Mouse (Mus musculus) adrenal gland, adult 2 months (tissue): ENCODE measurements at regions not wholly inside any gene's neighbourhood (a gene's known extent, or its start where the extent isn't known, plus 50 kb on each side); places are given as distances from the start of the nearest gene placed in this dataset.

Experiments used
- DNase-seq: peaks from one replicate; pipeline ENCODE4 v3.0.0; 2021

DNA sequence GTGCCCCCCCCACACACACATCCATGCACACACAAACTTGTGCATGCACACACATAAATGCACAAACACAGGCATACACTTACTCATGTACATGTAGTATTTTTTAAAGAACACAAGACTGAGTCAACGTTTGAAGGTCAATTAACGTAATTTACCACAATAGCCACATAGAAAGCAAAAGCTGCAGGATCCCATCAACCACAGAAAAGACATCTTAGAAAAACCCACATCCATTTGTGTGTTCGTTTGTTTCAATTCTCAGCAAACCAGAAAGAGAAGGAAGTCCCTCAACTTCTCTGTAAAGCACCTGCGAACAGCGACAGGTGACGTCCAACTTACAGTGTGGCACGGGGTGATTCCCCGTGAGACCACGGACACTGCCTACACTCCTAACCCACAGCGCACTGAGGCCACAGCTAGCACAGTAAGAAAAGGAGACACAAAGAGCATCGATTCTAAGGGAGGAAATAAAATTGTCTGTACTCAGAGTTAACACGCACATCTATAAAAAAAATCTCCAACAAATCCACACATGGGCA lies 53.8 kb downstream of the Dio3 start:
- DNase-seq: no peak

DNA sequence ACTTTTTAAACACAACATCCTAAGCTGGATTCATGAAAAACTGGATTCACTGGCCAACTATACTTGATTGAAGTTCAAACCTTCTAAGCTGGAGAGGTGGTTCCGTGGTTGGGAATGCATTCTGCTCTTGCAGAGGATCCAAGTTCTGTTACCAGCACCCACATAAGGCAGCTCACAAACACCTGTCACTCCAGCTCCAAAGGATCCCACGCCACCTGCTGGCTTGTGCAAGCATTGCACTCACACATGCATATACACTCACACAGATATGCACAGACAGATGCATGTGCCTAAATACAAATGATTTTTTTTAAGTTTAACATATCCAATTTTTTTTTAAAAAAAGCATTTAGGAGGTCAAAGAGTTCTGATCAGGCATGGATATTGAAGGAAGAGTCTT lies 55.7 kb downstream of the Dio3 start:
- DNase-seq: no peak

DNA sequence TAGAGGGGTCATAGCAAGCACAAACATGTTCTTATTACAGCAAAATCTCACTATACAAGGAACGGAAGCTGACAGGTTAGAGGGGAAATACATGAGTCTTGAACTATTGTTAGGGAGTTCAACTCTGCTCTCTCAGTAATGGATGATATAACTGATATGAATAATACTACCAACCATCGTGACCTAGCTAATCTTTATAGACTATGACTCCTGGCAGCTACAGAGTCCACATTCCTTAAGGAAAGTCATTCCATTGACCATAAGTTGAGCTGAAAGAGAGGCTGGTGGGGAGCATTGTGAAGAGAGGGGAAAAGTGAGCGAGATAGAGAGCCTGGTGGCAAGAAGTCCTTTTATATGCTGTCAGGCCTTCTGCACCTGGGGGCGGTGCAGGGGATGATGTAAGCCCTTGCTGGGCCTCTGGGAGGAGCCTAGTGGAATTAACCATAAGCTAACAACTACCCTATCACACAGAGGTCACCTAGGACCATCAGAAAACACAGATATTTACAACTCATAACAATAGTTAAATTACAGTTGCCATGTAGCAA lies 65.5 kb downstream of the Dio3 start:
- no peak for DNase-seq

DNA sequence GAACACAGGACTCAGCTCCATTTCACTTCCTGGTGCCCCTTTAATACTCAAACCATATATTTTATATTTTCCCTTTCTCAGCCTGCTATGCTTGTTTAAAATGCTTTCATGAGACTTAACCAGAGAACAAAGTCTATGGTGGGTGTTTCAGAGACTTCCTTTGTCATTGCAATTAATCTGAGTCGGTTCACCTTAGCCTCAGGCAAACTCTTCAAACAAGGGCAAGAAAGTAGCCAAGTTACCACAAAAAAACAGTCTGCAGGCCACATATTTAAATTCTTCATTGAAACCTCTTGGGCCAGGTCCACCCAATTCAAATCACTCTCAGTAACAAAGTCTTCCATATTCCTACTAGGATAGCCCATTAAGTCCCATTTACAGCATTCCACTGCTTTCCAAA lies 70.8 kb downstream of the Dio3 start:
- DNase-seq: no peak

DNA sequence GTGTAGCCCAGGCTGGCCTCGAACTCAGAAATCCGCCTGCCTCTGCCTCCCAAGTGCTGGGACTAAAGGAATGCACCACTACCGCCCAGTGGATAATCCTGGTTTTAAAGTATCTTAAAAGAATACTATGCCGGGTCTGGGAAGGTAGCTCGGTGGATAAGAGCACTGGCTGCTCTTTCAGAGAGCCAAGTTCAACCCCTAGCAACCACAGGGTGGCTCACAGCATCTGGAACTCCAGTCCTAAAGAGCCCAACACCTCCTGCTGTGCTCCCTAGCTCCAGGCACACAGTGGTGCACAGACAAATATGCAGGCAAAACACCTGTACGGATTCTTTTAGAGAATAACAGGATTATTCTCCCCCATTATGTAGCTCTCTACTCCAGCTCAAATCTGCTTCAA lies 77.0 kb downstream of the Dio3 start:
- no peak for DNase-seq

DNA sequence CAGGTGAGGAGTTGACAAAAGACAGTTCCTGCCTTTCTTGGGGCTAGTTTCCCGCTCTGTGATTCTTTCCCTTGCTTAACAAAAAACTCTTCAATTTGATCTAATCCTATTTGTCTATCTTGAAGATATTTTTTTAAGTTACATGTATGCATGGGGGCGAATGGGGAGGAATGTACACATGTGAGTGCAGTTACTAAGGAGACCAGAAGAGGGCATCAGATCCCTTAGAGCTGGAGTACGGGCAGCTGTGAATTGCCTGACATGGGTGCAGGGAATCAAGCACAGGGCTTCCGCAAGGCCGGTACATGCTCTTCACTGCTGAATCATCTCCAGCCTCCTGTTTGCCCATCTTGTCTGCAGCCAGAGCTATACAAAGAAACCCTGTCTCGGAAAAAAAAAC lies 79.8 kb upstream of the Ppp2r5c start:
- DNase-seq: no peak

DNA sequence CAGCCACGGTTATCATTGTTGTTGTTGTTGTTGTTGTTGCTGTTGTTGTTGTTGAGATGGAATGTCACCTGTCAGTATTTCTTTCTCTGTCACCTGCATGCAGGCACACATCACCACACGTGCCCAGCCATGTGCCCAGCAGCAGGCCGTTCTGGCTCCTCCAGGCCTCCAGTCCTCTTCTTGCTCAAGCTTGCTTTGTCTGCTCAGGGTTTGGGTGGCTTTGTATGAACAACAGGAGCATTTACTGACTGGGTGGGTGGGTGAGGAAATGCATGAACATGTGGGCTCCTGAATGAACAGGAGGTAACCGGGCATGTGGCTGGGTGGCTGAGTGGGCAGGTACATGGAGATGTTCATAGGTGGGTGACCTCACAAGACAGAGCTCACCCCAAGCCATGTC lies 79.1 kb upstream of the Ppp2r5c start:
- DNase-seq: no peak

DNA sequence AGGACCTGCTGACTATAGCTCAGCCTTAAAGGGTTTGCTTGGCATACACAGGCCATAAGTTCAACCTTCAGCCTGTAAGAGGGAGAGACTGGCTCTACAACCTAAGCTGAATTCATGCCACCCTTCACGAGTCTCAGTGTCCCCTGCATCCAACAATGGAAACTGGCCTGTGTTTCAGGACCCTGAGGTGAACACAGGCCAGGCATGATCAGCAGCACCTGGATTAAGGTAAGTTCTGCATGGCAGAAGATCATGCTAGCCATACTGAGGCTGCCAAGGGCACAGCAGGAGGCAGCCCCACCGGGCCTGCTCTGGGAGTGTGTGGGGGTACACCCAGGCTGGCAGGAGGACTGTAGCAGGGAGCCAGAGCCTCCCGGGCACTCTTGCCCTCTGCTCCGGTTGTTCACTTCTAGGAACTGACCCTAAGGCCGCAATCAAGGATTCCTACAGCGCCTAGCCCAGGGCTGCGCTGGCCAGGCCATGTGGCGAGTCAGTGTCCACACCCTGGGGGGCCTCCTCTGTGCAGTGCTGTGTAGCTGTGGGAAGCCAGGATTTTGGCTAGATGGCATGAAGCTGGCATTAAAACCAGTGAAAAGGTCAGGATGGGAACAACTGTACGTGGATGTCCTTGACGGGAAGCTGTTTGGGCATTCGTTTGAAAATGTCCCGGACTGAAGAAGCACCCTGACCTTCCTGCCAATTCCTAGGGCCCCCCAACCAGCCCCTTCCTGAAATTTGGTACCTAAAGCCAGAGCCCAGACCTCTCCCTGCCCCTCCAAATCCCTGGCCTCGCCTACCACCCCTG lies 74.8 kb upstream of the Ppp2r5c start:
- peak; percentile 33 for DNase-seq

DNA sequence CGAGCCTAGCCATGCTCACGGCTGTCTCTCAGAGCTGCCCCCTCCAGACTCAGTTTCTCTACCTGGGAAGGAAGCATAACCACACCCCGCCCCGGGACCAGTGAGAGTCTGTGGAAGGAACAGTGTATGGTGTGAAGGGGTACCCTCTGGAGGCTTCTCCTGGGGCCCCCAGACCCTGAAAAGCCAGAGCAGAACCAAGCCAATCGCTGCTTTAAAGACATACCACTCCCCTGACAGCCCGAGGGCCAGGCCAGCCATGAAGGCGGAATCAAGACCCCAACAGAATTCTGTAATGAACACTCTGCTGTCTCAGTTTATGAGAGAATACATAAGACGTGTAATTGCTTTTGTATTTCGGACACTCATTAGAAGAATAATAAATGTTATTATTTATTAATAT lies 73.9 kb upstream of the Ppp2r5c start:
- no peak for DNase-seq

DNA sequence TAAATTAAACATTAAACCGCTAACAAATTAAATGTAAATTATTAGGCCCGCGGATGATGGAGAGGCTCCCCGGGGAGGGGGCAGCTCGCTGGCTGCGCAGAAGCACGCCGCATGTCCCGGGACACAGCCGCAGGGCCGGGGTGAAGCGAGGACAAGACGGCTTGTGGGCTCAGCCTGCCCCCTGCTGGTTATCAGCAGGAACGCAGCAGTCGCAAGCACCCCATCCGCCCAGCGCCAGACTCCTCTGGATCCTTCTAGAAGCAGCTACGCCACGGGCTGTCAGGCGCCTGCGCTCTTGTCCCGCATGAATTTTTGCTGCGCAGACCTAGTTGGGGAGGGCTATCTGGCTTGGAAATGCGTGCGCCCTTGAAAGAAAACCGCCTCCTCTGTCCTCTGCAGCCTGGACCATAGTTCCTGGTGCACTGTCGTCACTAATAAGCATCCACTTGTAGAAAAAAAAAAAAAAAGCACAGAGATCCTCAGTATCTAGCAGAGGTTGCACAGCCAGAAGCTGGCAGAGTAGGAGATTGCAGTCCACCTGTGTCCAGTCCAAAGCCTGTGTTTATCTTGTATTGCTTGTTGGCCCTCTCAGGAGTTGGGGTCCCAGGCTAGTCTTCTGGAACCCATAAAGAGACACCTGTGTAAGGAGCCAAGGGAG lies 73.4 kb upstream of the Ppp2r5c start:
- DNase-seq: peak; percentile 93

DNA sequence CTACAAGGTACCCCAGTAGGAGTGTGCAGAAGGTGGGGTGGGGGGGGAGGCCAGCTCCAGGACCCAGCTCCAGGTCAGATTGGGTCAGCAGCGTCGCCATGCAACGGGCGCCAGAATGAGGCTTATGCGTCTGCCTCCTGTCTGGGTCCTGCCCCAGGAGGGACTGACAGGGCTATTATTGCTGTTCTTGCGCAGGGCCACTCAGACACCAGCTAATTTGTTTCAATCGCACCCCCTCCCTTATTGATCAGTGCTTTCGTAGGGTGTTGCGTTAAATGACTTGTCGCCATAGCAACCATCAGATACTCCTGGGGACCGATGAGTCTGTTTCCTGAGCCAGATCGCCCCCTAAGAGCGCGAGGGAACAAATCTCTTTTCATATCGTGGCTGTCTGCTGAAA lies 71.8 kb upstream of the Ppp2r5c start:
- peak; percentile 30 for DNase-seq

DNA sequence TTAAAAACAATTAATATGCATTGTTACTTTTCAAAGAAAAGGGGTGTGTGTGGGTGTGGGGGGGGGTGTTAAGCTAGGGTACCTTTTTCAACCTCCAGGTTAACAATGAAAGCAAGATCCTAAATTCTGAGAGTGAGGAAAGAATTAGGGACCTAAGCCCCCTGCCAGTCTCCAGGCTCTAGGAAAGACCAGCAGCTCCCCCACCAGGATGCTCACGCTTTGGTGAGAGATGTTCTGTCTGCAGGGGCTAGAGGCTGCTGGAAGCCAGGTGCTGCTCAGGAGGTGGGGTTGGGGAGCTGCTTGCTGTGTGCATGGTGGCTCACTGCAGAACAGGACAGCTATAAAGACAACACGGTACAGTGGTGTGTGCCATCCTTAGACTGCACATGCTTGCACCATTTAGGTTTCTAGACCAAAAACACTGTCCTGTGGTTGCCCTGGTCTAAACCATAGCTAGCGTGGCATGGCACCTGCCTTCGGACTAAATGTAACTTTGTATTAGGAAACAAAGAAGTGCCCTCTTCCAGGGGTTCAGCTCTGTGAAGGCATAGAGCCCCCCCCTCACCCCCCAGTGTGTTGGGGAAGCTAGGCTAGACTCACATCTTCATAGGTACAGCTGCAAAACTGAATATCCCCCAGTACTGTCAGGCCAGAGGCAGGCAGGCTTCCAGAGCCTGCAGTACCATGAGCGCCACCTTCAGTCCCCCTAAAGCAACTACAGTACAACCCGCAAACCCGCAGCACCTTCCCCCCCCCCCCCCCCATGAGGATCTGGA lies 70.7 kb upstream of the Ppp2r5c start:
- DNase-seq: no peak

DNA sequence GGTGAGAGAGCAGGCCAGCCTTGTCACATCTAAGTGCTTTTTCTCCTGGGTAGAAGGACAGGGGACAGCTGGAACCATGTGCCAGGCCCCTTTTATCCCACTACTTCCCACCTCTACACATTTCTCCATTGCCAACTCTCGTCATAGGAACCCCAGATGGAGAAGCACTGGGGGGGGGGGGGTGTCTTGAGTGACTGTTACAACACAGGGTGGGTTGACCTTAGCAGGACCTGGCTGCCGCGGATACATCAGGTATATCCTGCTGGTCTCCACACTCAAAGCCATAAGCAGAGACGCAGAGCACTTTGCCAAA lies 70.1 kb upstream of the Ppp2r5c start:
- DNase-seq: no peak

DNA sequence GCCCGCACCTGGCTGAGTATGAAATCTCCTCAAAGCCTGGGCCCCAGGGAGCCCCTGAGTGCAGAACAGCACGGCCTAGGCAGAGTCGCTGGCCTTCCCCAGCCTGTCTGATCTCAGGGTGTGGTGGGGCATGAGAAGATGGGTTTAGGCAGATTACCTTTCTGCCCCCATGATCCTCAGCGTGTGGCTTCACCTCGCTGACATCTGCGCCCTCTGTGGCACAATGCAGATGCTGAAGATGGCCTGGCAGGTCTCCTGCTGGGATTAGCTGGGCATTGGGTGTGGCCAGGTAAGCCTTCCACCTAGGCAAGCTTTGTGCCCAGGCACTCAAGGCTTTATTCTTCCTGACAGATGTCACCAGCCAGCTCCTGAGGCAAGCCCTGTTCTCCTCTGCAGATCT lies 69.6 kb upstream of the Ppp2r5c start:
- DNase-seq: no peak

DNA sequence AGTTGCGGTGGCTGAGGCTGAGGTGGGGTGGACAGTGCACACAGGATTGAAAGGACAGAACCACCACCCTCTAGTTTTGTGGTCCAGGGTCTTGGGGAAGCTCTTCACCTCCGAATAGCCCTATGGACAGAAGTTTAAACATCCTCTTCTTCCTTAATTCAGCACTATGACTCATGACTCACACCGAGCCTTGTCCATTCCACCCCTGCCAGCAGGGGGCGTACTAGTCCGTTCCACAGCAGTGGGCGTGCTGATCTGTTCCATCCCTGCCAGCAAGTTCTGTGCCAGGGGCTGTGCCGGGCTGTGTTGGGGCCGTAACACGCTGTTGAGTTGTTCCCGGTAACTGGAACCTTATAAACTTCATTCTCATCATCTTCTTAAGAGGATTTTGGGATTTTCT lies 69.2 kb upstream of the Ppp2r5c start:
- DNase-seq: peak; percentile 69

DNA sequence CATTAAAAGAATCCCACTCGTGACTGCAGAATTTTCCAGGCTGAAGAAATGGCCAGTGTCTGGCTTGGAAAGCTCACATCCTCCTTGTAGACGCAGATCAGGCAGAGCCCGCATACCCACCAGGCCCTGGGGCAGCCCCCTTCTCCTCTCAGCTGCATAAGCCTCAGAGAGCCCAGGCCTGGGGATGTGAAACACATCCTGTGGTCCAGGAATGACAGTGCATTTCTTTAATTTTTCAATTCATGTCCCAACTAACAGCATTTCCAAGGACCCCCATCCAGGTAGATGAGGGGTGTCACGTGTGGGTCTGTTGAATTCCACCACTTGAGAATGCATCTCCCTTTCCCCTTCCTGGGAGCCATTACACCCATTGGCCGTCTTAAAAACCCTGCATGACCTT lies 68.6 kb upstream of the Ppp2r5c start:
- DNase-seq: no peak

DNA sequence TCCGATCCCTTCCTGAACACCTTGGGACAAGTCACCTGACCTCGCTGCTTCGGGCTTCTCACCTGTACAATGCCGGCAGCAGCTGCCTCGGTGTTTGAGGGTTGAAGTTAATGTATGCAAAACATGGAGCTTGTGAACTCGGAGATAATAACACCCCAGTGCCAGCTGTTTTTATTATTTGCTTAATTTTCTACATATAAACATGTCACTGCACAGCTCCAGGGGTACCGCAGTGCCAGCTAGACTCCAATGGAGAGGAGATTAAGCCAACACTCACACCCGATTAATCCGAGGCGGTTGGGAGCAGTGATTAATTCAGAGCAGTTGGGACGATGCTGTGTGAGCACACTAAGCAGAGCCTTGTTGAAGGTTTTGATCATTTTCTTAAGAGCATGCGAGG lies 67.2 kb upstream of the Ppp2r5c start:
- DNase-seq: no peak

DNA sequence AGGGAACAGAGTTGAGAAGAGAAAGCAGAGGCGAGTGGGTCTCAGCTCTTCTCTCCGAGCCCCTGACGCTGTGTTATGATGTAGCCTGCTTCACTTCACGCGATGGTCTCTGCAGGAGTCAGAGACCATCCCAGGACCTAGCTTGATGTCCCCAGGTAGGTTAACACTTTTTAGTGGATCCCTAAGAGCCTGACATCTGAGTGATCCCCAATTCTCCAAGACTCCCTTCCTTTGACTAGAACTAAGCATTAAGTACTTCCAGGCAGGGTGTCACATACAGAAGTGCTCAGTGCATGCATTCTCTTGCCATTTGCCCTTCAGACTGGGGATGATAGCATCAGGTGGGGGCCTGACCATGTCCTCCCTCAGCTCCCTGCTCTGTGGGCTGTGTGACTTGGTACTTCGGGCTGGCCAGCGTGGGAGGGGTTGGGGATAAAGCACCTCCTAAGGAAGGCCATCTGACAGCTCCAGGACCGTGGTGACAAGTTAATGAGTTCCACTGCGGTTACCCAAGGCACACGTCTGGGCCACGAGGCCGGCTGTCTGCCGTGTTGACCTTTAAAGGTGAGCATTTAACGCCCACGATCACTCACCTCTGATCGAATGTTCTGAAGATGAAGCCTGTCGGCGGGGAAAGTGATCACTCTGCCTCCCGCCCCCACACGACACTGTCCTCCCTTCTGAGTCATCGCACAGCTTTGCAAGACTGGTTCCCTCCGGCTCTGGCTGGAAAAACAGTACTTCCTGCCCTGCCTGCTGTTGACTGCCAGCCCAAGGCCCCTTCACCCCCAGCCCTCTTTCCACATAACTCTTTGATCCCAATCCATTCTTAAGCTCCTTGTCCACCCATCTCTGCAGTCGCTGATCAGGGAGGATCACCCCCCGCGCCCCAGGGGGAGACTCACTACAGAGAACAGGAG lies 65.8 kb upstream of the Ppp2r5c start:
- DNase-seq: peak; percentile 84

DNA sequence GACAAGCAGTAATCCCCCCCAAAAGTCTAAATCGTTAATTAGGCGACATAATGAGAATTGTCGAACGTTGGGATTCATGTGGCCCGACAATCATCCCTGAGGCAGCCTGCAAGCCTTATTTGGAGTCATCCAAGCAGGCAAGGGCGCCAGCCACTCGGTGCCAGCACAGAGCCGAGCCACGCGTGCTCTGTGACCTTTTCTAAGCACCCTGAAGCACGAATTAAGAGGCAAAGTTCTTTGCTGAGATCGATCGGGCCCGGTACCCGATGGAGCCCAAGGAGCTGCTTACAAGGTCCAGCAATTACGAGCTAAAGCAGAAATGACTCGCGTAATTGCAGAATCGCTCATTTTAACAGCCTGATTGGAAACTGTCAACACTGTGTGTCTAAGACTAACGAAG lies 61.9 kb upstream of the Ppp2r5c start:
- DNase-seq: no peak

DNA sequence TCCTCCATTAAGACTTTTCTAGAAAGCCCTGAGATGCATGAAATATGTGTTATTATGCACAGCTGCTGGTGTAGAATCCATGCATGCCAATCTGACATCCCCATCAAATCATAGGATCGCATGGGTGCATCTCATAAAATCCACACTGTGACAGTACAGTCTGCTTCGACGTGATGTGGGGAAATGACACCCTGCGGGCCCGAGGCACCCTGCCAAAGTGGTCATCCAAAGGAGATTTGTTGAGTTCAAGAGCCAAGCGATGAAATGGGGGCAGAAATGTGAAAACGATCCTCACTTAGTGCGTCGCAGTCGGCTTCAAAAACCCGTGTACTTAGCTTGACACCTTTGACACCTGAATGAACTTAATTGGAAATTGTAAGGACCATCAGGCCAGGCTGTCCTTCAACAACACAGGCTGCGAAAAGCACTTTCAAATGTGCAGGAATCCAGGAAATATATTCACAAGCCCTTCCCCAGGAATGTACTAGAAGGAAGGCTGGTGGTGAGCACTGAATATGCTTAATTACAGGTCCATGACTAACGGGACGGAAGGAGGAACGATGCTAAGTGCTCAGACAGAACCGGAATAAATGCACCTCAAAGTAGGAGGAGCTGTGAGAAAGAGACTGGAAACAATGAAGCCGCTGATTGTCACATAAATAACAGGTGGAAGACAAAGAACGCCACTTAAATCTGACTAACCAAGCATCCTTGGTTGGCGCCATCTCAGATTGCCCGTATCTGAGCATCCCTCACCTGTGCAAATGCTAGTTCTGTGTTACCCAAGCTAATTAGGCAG lies 60.9 kb upstream of the Ppp2r5c start:
- DNase-seq: no peak

DNA sequence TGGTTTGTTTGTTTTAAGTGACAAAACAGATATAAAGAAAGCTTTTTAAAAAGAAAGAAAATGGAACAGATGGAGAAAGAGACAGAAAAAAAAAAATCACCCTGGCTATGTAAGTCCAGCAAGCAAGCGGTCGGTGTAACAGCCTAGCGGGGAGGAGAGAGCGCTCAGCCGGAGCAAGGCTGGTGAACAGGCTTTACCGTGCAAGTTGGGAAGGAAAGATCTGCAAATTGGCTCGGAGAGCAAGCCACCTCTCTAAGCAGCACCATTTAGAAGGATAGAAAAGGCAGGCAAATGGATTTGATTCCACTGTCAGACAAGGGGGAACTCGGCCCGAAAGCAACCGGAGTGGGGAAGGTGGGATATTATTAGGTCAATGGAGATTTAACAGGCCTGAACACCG lies 59.9 kb upstream of the Ppp2r5c start:
- no peak for DNase-seq
